26 mouse cellular contexts compared by ENCODE assay signal in the genomic region with DNA sequence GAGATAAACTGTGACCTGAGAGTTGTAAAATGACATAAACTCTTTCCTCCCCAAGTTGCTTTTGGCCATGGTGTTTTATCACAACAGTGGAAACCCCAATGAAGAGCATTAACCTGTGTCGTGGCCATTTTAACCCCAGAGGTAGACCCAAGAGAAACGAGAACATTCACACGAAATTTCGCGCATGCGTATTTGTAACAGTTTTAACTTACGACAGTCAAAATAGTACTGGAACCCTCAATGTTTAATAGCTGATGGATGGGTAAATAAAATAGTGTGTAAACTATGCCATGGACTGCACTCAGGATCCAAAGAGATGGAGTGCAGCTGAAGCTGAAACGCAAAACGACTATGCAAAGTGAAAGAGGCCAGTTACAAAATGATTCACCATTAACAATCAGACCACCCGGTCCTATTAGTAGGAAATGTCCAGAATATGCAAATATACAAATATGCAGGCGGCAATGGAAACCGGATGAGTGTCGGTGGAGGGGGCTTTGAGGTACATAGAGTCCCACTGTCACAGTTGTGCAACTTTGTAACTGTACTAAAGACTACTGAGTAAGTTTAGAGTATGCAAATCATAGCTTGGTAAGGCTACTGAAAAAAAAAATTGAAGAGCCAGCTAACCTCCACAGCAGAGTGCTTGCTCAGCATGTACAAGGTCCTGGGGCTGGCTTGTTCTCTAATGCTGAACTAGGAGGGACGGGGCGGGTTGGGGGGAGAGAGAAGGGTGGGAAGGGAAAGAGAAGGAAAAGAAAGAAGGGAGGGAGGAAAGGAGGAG. TPM values are rescaled to one million over a fixed set of nuclear protein-coding genes. Genes with fewer than 3 reads are reported as not detected.
"Had no signal": no experiment of that assay in that cellular context is flagged by ENCODE, and none has a peak within 500 bp of the region (broad histone marks: within the 10 kb centered on the region; RNA-seq: fewer than 3 reads in every experiment).

No protein-coding gene starts in this region.

- H3K27ac ChIP-seq: lung, embryonic 15.5 days; midbrain, embryonic 13.5 days; neural tube, embryonic 13.5 days; neural tube, embryonic 15.5 days had no signal

- H3K36me3 ChIP-seq: lung, embryonic 15.5 days; midbrain, embryonic 13.5 days; neural tube, embryonic 13.5 days; neural tube, embryonic 15.5 days had no signal

- H3K4me3 ChIP-seq: lung, embryonic 15.5 days; megakaryocyte, embryonic 14.5 days; midbrain, embryonic 13.5 days; myocyte; neural tube, embryonic 13.5 days; neural tube, embryonic 15.5 days had no signal

- H3K4me2 ChIP-seq: lung, embryonic 15.5 days; midbrain, embryonic 11.5 days; midbrain, embryonic 13.5 days; neural tube, embryonic 13.5 days; neural tube, embryonic 15.5 days had no signal

- ATAC-seq: liver, postnatal 0 days; lung, postnatal 0 days; midbrain, embryonic 13.5 days; midbrain, embryonic 16.5 days had no signal

- H3K4me1 ChIP-seq: lung, embryonic 15.5 days; midbrain, embryonic 13.5 days; neural tube, embryonic 13.5 days; neural tube, embryonic 15.5 days had no signal

- DNase-seq: liver, postnatal 0 days; lung, adult 2 months; lung, postnatal 14 days; lung, postnatal 36 days; retina, postnatal 1 day; right cerebral cortex, adult 18-20 months; right cerebral cortex, postnatal 25 days; right cerebral cortex, postnatal 4 days; spleen, adult 18-20 months; thymus, adult 18-20 months; thymus, postnatal 14 days; thymus, postnatal 36 days had no signal

- H3K9me3 ChIP-seq: lung, embryonic 15.5 days; midbrain, embryonic 13.5 days; neural tube, embryonic 13.5 days; neural tube, embryonic 15.5 days had no signal

- H3K27me3 ChIP-seq: lung, embryonic 15.5 days; midbrain, embryonic 13.5 days; neural tube, embryonic 13.5 days; neural tube, embryonic 15.5 days had no signal

- H3K9ac ChIP-seq: liver, postnatal 0 days; lung, embryonic 15.5 days; midbrain, embryonic 13.5 days; neural tube, embryonic 13.5 days; neural tube, embryonic 15.5 days had no signal

RNA-seq across cellular contexts. Expression of gene 9930022D16Rik, which starts 3.3 kb away (rescaled TPM):
- total RNA-seq: megakaryocyte progenitor cell, adult 5-6 weeks had no signal
- polyA plus RNA-seq: liver, postnatal 0 days; lung, adult 2 months; lung, embryonic 15.5 days; midbrain, embryonic 11.5 days; midbrain, embryonic 13.5 days; midbrain, embryonic 16.5 days; myocyte; neural tube, embryonic 11.5 days; neural tube, embryonic 13.5 days; small intestine, adult 2 months; stomach, embryonic 14.5 days; stomach, embryonic 16.5 days had no signal
